11 mouse cellular contexts compared by ENCODE assay signal in genomic region chr17:35771656-35772405, GRCm38 (mm10). TPM values are rescaled to one million over a fixed set of nuclear protein-coding genes. Genes with fewer than 3 reads are reported as not detected.
DNase-seq lines count a peak whose midpoint lies in the region; ATAC-seq and TF ChIP-seq lines count a peak whose summit lies in the region.
"Had no signal": no experiment of that assay in that cellular context is flagged by ENCODE, and none has a peak within 500 bp of the region (broad histone marks: within the 10 kb centered on the region; RNA-seq: fewer than 3 reads in every experiment).

No protein-coding gene starts in this region.

- 52% methylated on average over 15 of the region's 15 CpGs for WGBS in heart, postnatal 0 days
- WGBS in heart, embryonic 12.5 days = 77% methylated on average over 15 of the region's 15 CpGs

- no peaks in the 10 kb centered on the region for H3K79me3 ChIP-seq in C2C12 (ENCODE audit: low read depth)

- H3K4me1 ChIP-seq in heart, postnatal 0 days (ENCODE audit: control insufficient read depth, insufficient read depth) = peaks cover 10% of the 10 kb centered on the region
- peaks cover 11% of the 10 kb centered on the region for H3K4me1 ChIP-seq in heart, embryonic 12.5 days (replicated peaks)
- H3K4me1 ChIP-seq: neural tube, embryonic 13.5 days had no signal

- no peaks in the 10 kb centered on the region for H3K9me3 ChIP-seq in heart, postnatal 0 days (replicated peaks; ENCODE audit: control insufficient read depth, low read length)
- H3K9me3 ChIP-seq in heart, embryonic 12.5 days (replicated peaks) = no peaks in the 10 kb centered on the region
- H3K9me3 ChIP-seq: neural tube, embryonic 13.5 days had no signal

- no peak overlapping the region for H3K4me2 ChIP-seq in heart, postnatal 0 days (ENCODE audit: low read depth, low read length)
- H3K4me2 ChIP-seq in heart, embryonic 12.5 days = no peak overlapping the region
- H3K4me2 ChIP-seq: neural tube, embryonic 13.5 days had no signal

- TF ChIP-seq CTCF in heart, postnatal 0 days (IDR thresholded peaks at IDR 0.05; ENCODE audit: low read depth) = no peak
- TF ChIP-seq CTCF in C2C12 (IDR thresholded peaks at IDR 0.05; ENCODE audit: control insufficient read depth, insufficient read depth, insufficient read length) (no peak), Patski (IDR thresholded peaks at IDR 0.05) (no peak)

- peak; percentile 58 for DNase-seq in heart, postnatal 0 days (ENCODE audit: low spot score)
- DNase-seq in Patski (ENCODE audit: low read depth, low spot score) = no peak
- peak; percentile 64 for DNase-seq in fibroblast of lung, adult 2 months (ENCODE audit: low read depth)
- DNase-seq in natural killer cell, adult 2 months (ENCODE audit: low spot score in 2 of 2) = no peak
- DNase-seq in kidney, postnatal 4 days = no peak
- DNase-seq: kidney, adult 9 months; right cerebral cortex, postnatal 4 days; thymus, postnatal 36 days had no signal

- no peaks in the 10 kb centered on the region for H3K36me3 ChIP-seq in heart, postnatal 0 days (replicated peaks; ENCODE audit: control insufficient read depth, insufficient read depth, low read length)
- H3K36me3 ChIP-seq in heart, embryonic 12.5 days = no peaks in the 10 kb centered on the region
- no peaks in the 10 kb centered on the region for H3K36me3 ChIP-seq in C2C12 (ENCODE audit: control insufficient read depth, insufficient read depth)
- H3K36me3 ChIP-seq: neural tube, embryonic 13.5 days had no signal

- CTCF ChIA-PET in Patski (lab: Charles Lee) = interaction anchor here (1.0 to 1.9 kb wide), 5 partner anchors 9 to 58 kb away, joined by 3 to 7 read pairs (median 4); no protein-coding TSS in a partner anchor

- ATAC-seq in heart, postnatal 0 days (ENCODE audit: insufficient read depth, low read depth) = peak; percentile 86
- ATAC-seq in heart, embryonic 12.5 days (ENCODE audit: insufficient number of reproducible peaks, low FRiP score) = no peak
- ATAC-seq in Patski = peak; percentile 49

- no peaks in the 10 kb centered on the region for H3K27me3 ChIP-seq in heart, postnatal 0 days (ENCODE audit: control insufficient read depth, insufficient read depth, low read length)
- no peaks in the 10 kb centered on the region; the same call in 1 of the 2 replicates for H3K27me3 ChIP-seq in heart, embryonic 12.5 days (replicated peaks)
- H3K27me3 ChIP-seq in C2C12 (ENCODE audit: control insufficient read depth, insufficient read depth, insufficient read length) = no peaks in the 10 kb centered on the region
- H3K27me3 ChIP-seq in Patski = no peaks in the 10 kb centered on the region
- H3K27me3 ChIP-seq: neural tube, embryonic 13.5 days had no signal

- no peak overlapping the region for H3ac ChIP-seq in C2C12 (ENCODE audit: control insufficient read depth, insufficient read length, low read depth)

- peak overlapping the region; percentile 2; the same call in 1 of the 2 replicates for H3K9ac ChIP-seq in heart, postnatal 0 days (replicated peaks; ENCODE audit: low read depth, low read length)
- H3K9ac ChIP-seq in heart, embryonic 12.5 days = no peak overlapping the region
- H3K9ac ChIP-seq: neural tube, embryonic 13.5 days had no signal

- POLR2A ChIA-PET in Patski (lab: Charles Lee) = interaction anchor here (0.6 to 1.5 kb wide), 3 partner anchors 32 to 52 kb away, joined by 3 to 6 read pairs (median 4); no protein-coding TSS in a partner anchor

- in situ Hi-C loops in Patski (cut with MboI; ENCODE audit: low pct_unique_long_range_greater_than_20kb) = no loop called here

- H3K79me2 ChIP-seq in C2C12 (ENCODE audit: control insufficient read depth, insufficient read depth) = no peaks in the 10 kb centered on the region

- no peak overlapping the region for H3K4me3 ChIP-seq in heart, postnatal 0 days (ENCODE audit: low read depth, low read length)
- no peak overlapping the region for H3K4me3 ChIP-seq in heart, embryonic 12.5 days
- no peak overlapping the region for H3K4me3 ChIP-seq in C2C12 (ENCODE audit: insufficient read depth, poor library complexity, severe bottlenecking)
- H3K4me3 ChIP-seq: neural tube, embryonic 13.5 days had no signal

- H3K27ac ChIP-seq in heart, postnatal 0 days (ENCODE audit: low read depth) = peak overlapping the region; percentile 81
- H3K27ac ChIP-seq in heart, embryonic 12.5 days (ENCODE audit: poor library complexity, severe bottlenecking) = no peak overlapping the region
- H3K27ac ChIP-seq: neural tube, embryonic 13.5 days had no signal

- TF ChIP-seq EP300 in heart, postnatal 0 days (IDR thresholded peaks at IDR 0.05; ENCODE audit: low read depth) = no peak

TF ChIP-seq in C2C12, 6 proteins besides CTCF, POLR2A, EP300 and RAD21:
- TF ChIP-seq FOSL1 (IDR thresholded peaks at IDR 0.05; ENCODE audit: insufficient read depth, low read length, poor library complexity, severe bottlenecking) (peak; percentile 10), MAX (IDR thresholded peaks at IDR 0.05) (no peak)

RNA-seq across cellular contexts. Expression of gene Ier3, which starts 49.7 kb away (rescaled TPM):
- total RNA-seq in heart, postnatal 0 days (2014; rRNA removed; ENCODE audit: low replicate concordance) = 41.7 and 50.5 TPM in 2 replicates
- polyA plus RNA-seq in heart, postnatal 0 days (2015; fragmentation: Nextera tagmentation; extraction: Ambion mirVana) = 70.7 and 79.4 TPM in 2 replicates
- polyA plus RNA-seq in heart, embryonic 12.5 days (2016; fragmentation: Nextera tagmentation; extraction: Ambion mirVana) = 37.6 and 38.6 TPM in 2 replicates
- polyA plus RNA-seq in C2C12 (2012; fragmentation: generic; extraction: Trizol) = 55.2 TPM
- polyA plus RNA-seq in Patski (2021) = 149 TPM

RNA-seq across cellular contexts. Expression of gene Flot1, which starts 51.2 kb away (rescaled TPM):
- 161 and 163 TPM in 2 replicates for total RNA-seq in heart, postnatal 0 days (2014; rRNA removed; ENCODE audit: low replicate concordance)
- polyA plus RNA-seq in heart, postnatal 0 days (2015; fragmentation: Nextera tagmentation; extraction: Ambion mirVana) = 122 and 132 TPM in 2 replicates
- polyA plus RNA-seq in heart, embryonic 12.5 days (2016; fragmentation: Nextera tagmentation; extraction: Ambion mirVana) = 78.2 and 80.2 TPM in 2 replicates
- polyA plus RNA-seq in C2C12 (2012; fragmentation: generic; extraction: Trizol) (57.2 TPM), Patski (2021) (308 TPM)

Comparison
In these comparisons a context has a peak if more than half of its experiments do, and no peak if none do; other contexts are left out.
1. DNase-seq: peak in heart, postnatal 0 days (single experiment) and fibroblast of lung, adult 2 months (single experiment); none in Patski (single experiment), natural killer cell, adult 2 months (0 of 2) and kidney, postnatal 4 days (0 of 2).